Mouse (Mus musculus): ENCODE measurements at regions not wholly inside any gene's neighbourhood (a gene's known extent, or its start where the extent isn't known, plus 50 kb on each side); places are given as distances from the start of the nearest gene placed in this dataset.

GRCm38 (mm10) chr12:112314781-112315180 lies 168.8 kb downstream of the Kif26a start:
- TF ChIP-seq CTCF (IDR thresholded peaks at IDR 0.05; ENCODE audit: insufficient read depth, low read length), result no peak
- no peak for TF ChIP-seq POLR2A (IDR thresholded peaks at IDR 0.05; ENCODE audit: borderline replicate concordance, extremely low read depth, low read depth, low read length)
